Mouse (Mus musculus) liver, adult 2 months (tissue): ENCODE results near the gene Coro2b. TPM values are rescaled to one million over a fixed set of nuclear protein-coding genes. Genes with fewer than 3 reads are reported as not detected.

Experiments used
- DNase-seq: peaks from one replicate; pipeline ENCODE4 v3.0.0-alpha.2; 2011; ENCODE audit warnings: low read depth, low spot score; ENCODE audit errors: extremely low read depth
- H3K27ac ChIP-seq: fragments of 200-500 bp; replicated peaks from 2 replicates; pipeline ENCODE4 v1.5.1; 2012; ENCODE audit warnings: low read depth, mild to moderate bottlenecking, control low read depth, inconsistent platforms, low read length; ENCODE audit not compliant: insufficient read depth
- H3K27me3 ChIP-seq: fragments of 200-500 bp; 2 replicates; pipeline ENCODE4 v1.6.1; 2012; ENCODE audit warnings: mild to moderate bottlenecking, moderate library complexity, low read length, inconsistent platforms; ENCODE audit not compliant: control insufficient read depth, insufficient read depth
- H3K36me3 ChIP-seq: fragments of 200-500 bp; 2 replicates; pipeline ENCODE4 v1.6.1; 2012; ENCODE audit warnings: low read length, inconsistent platforms; ENCODE audit not compliant: control insufficient read depth, insufficient read depth
- H3K4me1 ChIP-seq: fragments of 200-500 bp; 2 replicates; pipeline ENCODE4 v1.6.1; 2011; ENCODE audit warnings: low read length; ENCODE audit not compliant: control insufficient read depth, insufficient read depth
- H3K4me3 ChIP-seq: fragments of 200-500 bp; 2 replicates; pipeline ENCODE4 v1.5.1; 2011; ENCODE audit warnings: low read depth, mild to moderate bottlenecking, control low read depth, low read length, moderate library complexity; ENCODE audit not compliant: insufficient read depth
- H3K79me2 ChIP-seq: fragments of 200-500 bp; 2 replicates; pipeline ENCODE4 v1.6.1; 2012; ENCODE audit warnings: inconsistent platforms, mild to moderate bottlenecking, low read length, moderate library complexity; ENCODE audit not compliant: control insufficient read depth, insufficient read depth
- H3K9ac ChIP-seq: fragments of 200-500 bp; 2 replicates; pipeline ENCODE4 v1.6.1; 2012; ENCODE audit warnings: low read depth, mild to moderate bottlenecking, control low read depth, inconsistent platforms, low read length
- CTCF ChIP-seq: fragments of 200-500 bp; IDR thresholded peaks from 2 replicates; pipeline ENCODE4 v1.5.1; 2011; ENCODE audit warnings: low read depth, low read length, control low read depth
- POLR2A ChIP-seq: fragments of 200-500 bp; IDR thresholded peaks from 2 replicates; pipeline ENCODE4 v1.6.1; 2011; ENCODE audit warnings: low read length, control low read depth; ENCODE audit not compliant: insufficient read depth; ENCODE audit errors: extremely low read depth
- WGBS: fragments of 180-500 bp; shearing (Covaris S2); methylation state at CpG from one replicate; pipeline ENCODE4 v1.1.7; 2018; 5-methylcytosine and 5-hydroxymethylcytosine counted together
- polyA plus RNA-seq: library from polyadenylated mRNA; depleted of rRNA; stranded (reverse); fragments of >200 nt; gene quantifications from 2 replicates; pipeline ENCODE4 v1.2.3, GENCODE M21; 2012
- total RNA-seq: library from RNA; depleted of rRNA; stranded (reverse); fragments of >200 nt; gene quantifications from 2 replicates; pipeline ENCODE4 v1.2.3, GENCODE M21; 2014

Gene Coro2b
- total and polyA plus RNA-seq, 2 experiments, result 1.5 to 2.7 TPM

DNA sequence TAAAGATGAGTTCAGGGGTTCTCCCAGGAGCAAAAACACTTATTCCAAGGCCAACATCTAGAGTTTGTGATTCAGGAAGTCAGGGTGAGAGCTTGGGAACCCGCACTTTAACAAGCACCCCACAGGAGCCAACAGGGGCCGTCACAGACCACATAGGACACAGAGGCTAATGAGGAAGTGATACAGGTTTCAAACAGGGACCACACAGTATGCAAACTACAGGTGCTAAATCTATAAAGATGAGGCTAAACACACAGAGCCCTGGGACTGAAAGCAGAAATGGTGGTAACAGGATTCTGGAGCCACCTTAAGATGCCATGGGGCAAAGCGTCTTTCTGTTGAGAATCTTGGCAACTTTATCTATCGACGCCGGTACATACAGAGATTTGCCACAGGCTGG is 27.2 kb downstream of the Coro2b start:
- Histone ChIP-seq H3K4me3 (no peak overlapping the region), H3K9ac (no peak overlapping the region), H3K27me3 (no peaks in the 10 kb centered on the region), H3K4me1 (0 out of 2 replicates have a peak, but pooled peaks cover 2% of the 10 kb centered on the region), H3K27ac (no peak overlapping the region), H3K79me2 (no peaks in the 10 kb centered on the region), H3K36me3 (no peaks in the 10 kb centered on the region)
- no peak for DNase-seq
- 87% methylated on average over 6 of the region's 6 CpGs for WGBS
- TF ChIP-seq POLR2A (no peak), CTCF (no peak)

DNA sequence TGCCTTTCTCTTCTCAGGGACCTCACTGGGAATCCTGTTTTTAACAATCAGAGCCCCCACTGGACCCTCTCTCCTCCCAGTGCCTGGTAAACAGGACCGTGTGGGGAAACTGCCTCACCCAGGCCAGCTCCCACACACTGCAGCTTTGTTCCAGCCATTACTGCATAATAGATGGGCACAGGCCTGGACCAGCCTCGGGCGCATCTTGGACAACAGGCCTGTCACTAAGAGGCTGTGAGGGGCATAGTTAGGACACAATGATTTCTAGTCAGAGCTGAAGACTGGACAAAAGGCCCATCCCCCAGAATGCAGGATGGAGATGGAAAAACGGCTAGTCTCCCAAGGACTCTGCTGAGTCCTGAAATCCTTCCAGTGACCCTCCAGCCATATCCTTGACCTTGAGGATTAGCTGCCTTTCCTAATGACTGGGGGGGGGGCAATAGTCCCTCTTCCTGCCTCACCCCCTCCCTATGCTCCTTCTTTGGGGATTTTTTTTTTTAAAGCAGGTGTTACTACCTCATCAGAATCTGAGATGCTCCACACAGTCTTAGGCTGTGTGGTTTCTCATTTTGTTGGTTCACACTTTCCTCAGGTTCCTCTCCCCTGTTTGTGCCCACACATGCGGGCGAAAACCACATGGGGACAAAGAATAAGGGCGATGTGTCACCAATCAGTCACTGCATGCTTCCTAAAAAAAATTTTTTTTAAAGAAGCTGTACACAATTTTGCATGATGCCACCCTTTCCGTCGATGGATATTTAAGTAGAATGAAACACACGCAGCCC is 27.9 kb downstream of the Coro2b start:
- Histone ChIP-seq H3K79me2 (no peaks in the 10 kb centered on the region), H3K27ac (no peak overlapping the region), H3K27me3 (no peaks in the 10 kb centered on the region), H3K4me1 (0 out of 2 replicates have a peak, but pooled peaks cover 2% of the 10 kb centered on the region), H3K4me3 (no peak overlapping the region), H3K9ac (no peak overlapping the region), H3K36me3 (no peaks in the 10 kb centered on the region)
- TF ChIP-seq POLR2A (no peak), CTCF (no peak)
- WGBS, result 86% methylated on average over 10 of the region's 10 CpGs
- DNase-seq, result no peak

DNA sequence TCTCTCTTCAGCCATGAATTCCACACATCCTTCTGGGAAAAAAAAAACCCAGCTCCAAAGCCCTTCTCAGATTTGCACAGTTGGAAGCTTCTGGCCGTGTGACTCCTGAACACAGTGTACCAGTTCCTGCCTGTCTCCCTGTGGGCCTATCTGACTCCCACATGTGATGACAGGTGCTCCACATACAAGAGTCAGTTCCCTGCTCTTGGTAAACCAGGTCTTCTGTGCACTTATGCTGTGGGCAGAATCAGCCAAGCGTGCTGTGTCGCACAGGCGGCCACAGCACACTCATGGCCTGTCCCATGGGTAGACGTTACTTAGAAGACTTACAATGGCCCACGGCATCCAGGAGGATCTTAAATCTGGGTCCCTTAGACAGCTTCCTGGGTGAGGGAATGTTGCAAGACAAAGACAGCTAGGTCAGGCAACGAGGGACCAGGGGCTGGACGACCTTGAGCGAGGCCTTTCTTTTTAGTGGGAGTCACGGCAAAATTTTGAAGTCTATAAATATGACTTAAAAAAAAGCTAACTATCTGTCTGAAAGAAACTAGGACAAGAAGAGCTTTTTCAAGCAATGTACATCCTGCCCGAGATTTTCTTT is 30.3 kb downstream of the Coro2b start:
- Histone ChIP-seq H3K27ac (no peak overlapping the region), H3K4me1 (no peaks in the 10 kb centered on the region)
- 84% methylated on average over 11 of the region's 11 CpGs for WGBS

DNA sequence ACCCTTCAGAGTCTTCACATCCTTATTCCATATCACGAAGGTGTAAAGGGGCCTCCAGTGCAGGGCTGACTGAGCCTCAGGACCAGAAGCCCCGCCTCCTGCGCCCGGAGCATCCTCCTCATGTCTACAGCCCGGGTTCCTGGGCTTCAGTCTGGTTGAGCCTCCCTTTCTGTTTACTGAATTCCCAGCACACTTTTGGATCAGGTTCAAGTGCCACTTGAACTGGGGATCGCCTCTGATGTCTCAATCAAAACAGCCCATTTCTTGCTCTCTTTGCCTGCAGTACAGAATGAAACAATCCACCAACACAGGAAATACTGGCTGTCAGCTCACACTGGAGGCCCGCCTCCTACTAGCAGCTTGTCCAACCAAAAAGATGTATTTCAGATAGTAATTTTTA is 32.7 kb downstream of the Coro2b start:
- no peaks in the 10 kb centered on the region for H3K36me3 ChIP-seq
- no peaks in the 10 kb centered on the region for H3K4me1 ChIP-seq
- WGBS, result 59% methylated on average over 7 of the region's 7 CpGs
- no peak overlapping the region for H3K27ac ChIP-seq
- no peaks in the 10 kb centered on the region for H3K79me2 ChIP-seq
- H3K4me3 ChIP-seq, result no peak overlapping the region
- H3K9ac ChIP-seq, result no peak overlapping the region
- TF ChIP-seq POLR2A (no peak), CTCF (no peak)
- H3K27me3 ChIP-seq, result no peaks in the 10 kb centered on the region
- no peak for DNase-seq

More for the DNA sequence above, 30.3 kb downstream of the Coro2b start:
- TF ChIP-seq POLR2A, result no peak
- DNase-seq, result no peak
- H3K27me3 ChIP-seq, result no peaks in the 10 kb centered on the region
- H3K4me3 ChIP-seq, result no peak overlapping the region
- no peaks in the 10 kb centered on the region for H3K36me3 ChIP-seq
- no peaks in the 10 kb centered on the region for H3K79me2 ChIP-seq
- no peak overlapping the region for H3K9ac ChIP-seq

GRCm38 (mm10) chr9:62502361-62502760 is 34.5 kb downstream of the Coro2b start:
- Histone ChIP-seq H3K27me3 (no peaks in the 10 kb centered on the region), H3K9ac (no peak overlapping the region), H3K4me3 (no peak overlapping the region), H3K36me3 (no peaks in the 10 kb centered on the region), H3K27ac (no peak overlapping the region), H3K79me2 (no peaks in the 10 kb centered on the region), H3K4me1 (no peaks in the 10 kb centered on the region)
- TF ChIP-seq POLR2A, result no peak
- no peak for TF ChIP-seq CTCF
- DNase-seq, result no peak
- WGBS, result 83% methylated on average over 2 of the region's 2 CpGs

DNA sequence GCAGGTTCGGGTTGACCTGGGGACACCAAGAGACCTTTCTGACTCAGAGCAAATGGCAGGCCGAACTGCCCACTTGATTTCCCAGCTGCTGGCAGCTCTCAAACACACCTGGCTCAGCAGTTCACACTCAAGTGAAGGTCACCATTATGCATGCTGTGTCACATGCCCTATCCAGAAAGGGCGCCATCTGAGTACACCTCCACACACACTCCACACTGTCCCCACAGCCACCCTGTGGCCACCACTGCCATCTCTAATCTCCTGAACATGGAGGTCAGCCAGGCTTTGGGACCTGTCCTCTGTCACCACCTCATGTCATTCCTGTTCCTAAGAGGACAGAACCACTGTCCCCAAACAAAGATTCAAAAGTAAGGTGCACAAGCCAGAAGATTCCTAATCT is 35.3 kb downstream of the Coro2b start:
- no peak for TF ChIP-seq POLR2A
- TF ChIP-seq CTCF, result no peak
- Histone ChIP-seq H3K79me2 (no peaks in the 10 kb centered on the region), H3K27me3 (no peaks in the 10 kb centered on the region), H3K4me3 (no peak overlapping the region), H3K4me1 (peaks cover 1% of the 10 kb centered on the region; the same call in 1 of the 2 replicates), H3K36me3 (no peaks in the 10 kb centered on the region), H3K9ac (no peak overlapping the region), H3K27ac (no peak overlapping the region)
- no peak for DNase-seq
- 92% methylated on average over 3 of the region's 3 CpGs for WGBS
